Mouse (Mus musculus) brain, embryonic 18.5 days (tissue): ENCODE measurements around the gene Folr2.

Source experiments
- DNase-seq: peaks from one replicate; pipeline ENCODE4 v3.0.0-alpha.2; 2012; ENCODE audit warnings: low read depth, low spot score

The Folr2 gene

DNA sequence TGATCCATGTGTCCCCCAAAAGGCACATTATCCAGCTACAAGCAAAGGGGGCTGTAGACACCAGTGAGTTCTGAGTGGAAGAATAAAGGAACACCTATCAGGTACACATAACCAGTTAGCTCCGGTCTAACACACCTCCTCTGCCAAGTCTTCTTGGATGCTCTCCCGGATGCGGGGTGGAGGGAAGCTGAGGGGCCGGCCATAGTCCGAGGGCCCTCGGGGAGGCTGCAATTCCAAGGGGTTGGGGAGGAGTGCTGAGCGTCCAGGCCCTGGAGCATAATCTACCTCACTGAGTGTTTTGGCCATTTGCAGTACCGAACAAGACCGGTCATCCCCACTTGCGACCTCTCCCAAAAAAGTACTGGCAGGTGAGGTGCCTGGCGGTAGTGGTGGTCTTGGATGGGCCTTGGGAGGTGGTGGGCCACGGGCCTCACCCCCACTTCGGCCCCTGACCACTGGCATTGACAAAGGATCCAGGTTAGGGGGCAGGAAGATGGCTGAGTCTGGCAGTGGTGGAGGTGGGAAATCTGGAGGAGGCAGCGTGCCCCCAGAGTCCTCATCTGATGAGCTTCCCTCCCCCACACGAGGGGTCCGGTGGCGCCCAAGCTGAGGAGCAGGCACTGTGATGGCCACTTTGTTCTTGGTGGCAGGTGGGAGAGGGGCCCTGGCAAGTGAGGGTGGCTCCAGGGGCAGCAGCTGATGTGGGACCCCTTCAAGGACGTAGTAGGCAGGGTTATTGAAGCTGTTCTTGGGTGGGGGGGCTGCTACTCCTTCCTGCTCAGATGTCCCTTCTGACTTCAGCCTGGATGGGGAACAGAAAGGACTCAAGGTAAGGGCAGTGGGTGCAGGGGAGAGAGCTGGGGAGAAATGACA is 33.0 kb downstream of the Folr2 start:
- no peak for DNase-seq

DNA sequence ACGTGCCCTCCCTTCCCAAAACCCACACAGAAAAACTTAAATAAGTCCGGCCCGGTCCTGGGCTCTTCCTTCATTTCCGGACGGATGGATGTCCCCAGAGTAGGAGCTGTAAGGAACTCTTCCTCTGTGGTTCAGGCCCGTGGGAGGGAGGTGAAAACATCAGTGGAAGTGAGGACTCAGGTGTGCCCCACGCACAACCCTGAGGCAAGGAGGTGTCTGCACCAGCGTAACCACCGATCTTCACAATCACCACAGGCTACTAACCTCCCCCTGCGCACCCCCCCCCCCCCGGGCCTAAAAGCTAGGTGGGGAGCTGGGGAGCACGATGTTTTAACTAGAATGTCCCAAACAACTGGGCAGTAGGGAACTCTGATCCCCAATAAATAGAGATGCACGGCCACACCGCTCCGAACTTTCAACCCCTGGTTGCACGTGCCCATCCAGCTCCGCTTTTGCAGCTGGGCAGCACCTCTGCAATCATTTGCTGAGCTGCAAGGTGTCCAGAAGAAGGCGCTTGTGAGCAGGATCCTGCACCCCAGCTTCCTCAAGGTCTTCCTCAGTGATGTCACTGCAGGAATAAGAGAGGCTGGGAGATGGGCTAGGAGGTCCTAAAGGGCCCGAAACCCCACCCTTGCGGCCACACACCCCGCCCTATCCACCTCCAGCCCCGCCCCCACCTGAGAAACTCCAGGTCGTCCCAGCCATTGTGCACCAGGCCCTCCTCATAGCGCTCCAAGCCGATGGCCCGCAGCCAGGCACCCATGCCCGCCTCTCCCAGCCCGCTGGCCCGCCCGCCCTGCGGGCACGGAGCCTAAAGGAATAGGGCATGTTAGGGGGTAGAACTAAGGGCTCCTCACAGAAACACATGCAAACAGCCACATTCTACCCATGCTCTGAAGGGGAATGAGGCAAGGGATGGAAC is 33.9 kb downstream of the Folr2 start:
- DNase-seq = no peak

DNA sequence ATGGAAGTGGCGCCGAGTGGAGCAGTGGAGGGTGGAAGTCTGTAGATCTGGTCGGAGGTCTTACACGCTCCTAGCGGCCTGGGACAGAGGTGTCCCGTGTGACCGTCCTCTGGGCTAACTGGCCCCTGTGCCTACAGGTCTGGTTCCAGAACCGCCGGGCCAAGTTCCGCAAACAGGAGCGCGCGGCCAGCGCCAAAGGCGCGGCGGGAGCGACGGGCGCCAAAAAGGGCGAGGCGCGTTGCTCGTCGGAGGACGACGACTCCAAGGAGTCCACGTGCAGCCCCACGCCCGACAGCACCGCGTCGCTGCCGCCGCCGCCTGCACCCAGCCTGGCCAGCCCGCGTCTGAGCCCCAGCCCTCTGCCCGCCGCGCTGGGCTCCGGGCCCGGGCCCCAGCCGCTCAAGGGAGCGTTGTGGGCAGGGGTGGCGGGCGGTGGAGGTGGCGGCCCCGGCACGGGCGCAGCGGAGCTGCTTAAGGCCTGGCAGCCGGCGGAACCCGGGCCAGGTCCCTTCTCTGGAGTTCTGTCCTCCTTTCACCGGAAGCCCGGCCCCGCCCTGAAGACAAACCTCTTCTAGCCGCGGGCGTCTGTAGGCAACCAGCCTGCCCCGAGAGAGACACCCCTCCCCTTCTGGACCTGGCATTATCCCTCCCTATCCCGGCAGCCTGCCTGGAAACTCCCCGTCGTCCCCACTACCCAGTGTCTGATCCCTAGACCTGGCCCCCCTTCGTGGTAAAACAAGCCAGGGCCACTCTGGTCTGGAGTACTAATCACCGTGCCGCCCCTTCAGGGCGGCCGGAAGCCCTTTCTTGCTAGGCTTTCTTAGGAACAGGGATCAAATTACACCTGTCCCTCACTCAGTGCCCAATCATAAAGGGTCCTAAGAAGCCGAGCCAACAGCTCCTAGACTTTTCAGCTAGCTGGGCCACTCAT is 35.2 kb downstream of the Folr2 start:
- DNase-seq = no peak

DNA sequence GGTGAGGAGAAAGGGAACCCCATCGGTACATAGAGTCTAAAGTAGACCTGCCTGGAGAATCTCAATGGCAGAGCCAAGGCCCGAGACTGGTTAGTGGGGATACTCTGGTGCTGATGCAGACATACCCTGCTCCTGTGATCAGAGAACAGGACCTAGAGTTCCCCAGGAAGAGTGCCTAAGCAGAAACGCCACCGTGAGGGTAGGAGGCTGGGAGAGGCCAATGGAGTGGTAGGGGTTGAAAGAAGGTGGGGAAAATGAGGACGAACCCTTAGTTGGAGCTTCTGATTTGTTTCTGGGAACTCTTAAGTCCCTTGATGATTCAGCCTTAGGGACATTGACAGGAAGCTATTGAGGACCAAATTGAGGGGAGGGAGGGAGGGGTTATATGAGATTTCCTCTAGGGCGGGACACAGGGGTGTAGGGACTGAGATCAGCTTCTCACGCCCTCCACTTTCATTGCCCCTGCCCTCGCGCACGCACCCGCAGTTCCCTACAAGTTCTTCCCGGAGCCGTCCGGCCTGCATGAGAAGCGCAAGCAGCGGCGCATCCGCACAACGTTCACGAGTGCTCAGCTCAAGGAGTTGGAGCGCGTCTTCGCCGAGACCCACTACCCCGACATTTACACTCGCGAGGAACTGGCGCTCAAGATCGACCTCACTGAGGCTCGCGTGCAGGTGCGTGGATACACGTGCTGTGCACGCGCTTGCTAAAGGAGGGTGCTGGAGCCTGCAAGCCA is 36.5 kb downstream of the Folr2 start:
- DNase-seq = no peak

DNA sequence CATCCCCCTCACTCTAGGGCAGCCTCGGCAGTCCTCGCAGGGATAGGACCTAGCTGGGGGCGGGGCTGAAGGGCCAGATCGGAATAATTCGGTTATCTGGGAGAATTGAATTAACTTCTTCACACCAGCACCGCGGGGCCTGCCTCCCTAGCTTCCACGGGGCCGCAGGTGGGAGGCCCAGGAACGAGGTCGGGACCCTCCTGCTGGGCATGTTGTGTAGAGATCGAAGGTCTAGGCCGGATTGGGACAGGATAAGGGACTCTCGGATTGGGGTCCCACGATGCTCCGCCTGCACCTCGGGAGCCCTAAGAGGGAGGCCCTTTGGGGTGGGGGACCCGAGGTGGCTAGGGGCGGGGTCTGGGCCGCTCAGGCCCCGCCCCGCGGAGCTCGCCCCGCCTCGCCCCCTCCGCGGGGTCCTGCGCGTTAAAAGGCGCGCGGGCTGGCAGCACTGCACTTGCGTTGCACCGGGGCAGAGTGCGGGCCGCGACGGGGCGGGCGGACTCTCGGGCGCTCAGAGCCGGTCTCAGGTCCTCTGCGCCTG is 39.1 kb downstream of the Folr2 start, which contains the start of gene Phox2a:
Gene Phox2a, plus strand, starts transcription at position 453 of the 541 bp plus-strand sequence.
- no peak for DNase-seq
